Mouse (Mus musculus) brain, embryonic 18.5 days (tissue): ENCODE data around the gene Olfr992.
"Not testable (repeated sequence)": the region's sequence is repeated elsewhere in the genome, so short reads cannot be mapped to it uniquely, and the experiment has no call there.

Experiments
- DNase-seq: peaks from one replicate; pipeline ENCODE4 v3.0.0-alpha.2; 2012; ENCODE audit warnings: low read depth, low spot score

Gene Olfr992

DNA sequence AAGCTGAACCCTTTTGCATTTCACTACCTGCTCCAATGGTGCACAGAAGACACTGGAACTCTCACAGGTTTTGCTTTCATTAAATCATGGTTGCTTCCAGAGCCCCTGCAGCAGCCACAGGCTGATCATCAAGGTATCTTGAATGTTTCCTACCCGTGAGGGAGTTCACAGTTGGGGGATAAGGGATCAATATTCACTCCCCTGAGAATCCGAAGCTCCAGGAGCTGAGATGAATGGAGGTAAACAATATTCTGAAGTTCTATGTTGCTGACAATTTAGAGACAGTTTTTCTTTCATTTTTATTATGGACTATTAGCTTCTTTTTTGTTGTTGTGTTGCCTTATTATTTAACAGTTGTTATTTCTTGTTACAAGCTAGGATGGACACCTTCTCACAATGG lies at the start of gene Olfr992:
TSS of gene Olfr992 (minus strand) at position 101 of the 400 bp plus-strand sequence.
- DNase-seq, result no peak

DNA sequence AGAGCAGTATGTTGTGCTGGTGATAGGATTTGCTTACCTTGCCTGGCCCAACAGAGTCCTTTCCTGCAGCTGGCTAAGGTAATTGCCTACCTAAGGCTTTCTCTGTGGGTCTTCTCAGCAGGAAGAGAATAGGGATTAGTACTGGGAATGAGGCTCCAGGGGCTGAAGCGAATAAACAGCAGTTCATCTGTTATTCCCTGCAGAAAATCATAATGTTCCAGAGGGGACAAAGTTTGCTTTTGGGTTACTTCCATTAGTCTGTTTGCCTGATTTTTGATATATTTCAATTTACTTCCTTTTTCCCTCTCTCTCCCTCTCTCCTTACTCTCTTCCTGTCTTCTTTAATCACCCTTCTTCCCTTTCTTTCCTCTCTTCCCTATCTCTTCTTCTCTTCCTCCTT lies 34.3 kb upstream of the Olfr992 start, which contains the start of gene Olfr995:
TSS of gene Olfr995 (minus strand) at position 101 of the 400 bp plus-strand sequence.
- DNase-seq, result no peak

DNA sequence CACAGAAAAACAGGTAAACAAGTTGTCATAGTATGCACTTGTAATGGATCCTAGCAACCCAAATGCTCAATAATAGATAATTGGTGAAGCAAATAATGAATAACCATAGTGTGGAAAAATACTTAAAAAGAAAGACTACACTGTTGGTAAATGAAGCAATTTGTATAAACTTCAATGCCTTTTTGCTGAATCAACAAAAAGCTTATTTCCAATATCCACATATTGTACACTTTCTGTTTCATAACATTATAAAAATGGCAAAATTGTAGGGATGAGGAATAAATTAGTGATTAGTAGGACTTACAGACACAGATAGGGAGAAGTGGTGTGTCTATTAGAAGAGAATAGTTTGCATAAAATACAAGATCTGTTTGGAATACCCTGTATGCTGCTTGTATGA lies 33.3 kb upstream of the Olfr992 start:
- no peak for DNase-seq

DNA sequence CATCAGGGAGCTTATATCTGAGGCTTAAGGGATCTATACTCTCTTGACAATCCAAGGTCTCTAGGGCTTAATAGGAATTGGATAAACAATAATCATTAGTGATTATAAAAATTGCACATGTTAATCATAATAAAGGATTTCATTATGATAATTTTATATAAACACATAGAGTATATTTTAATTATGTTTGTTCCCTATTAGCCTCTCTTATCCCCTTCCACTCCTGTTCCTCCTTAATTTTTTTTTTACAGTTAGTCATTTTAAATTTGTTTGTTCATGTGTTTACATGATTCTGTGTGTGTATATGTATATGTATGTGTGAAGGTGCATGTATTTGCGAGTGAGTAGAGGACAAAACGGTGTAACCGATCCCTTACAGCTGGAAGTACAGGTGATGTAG lies 27.1 kb upstream of the Olfr992 start, which contains the start of gene Olfr994:
TSS of gene Olfr994 (minus strand) at position 101 of the 400 bp plus-strand sequence.
- no peak for DNase-seq

DNA sequence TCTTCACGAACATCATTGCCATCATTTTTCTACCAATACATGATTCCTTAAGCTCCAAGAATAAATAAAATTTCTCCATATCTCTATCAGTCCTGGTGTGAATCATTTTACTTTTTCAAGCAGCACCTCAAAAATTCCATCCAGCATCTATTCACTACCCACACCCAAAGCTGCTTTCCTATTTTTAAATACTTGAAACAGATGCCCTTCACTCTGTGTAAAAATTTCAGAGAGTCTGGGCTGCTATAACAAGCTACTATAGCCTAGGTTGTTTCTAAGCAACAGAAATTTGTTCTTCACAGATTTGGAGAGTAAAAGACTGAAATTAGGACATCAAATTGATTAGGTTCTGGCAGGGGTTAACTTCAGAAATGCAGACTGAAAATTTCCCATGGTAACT lies 16.6 kb upstream of the Olfr992 start:
- DNase-seq, result peak; percentile 24

DNA sequence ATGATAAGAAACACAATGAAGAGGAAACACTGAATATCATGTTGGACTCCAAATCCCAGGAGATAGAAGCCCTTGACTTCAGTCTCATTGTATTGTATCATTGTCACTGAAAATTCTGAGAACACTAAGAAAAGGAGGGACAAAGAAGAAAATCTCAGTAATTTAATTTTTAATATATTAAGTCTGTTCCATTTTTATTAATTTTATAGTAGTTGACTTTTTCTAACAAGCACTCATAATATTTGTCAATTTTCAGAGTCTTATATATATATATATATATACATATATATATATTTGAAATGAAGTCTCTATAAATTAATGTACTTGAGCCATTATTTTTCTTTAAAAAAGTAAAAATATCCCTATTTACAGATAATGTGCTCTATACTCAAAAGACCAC lies 5.5 kb upstream of the Olfr992 start, which contains the start of gene Olfr993:
TSS of gene Olfr993 (minus strand) at position 101 of the 400 bp plus-strand sequence.
- no peak for DNase-seq

DNA sequence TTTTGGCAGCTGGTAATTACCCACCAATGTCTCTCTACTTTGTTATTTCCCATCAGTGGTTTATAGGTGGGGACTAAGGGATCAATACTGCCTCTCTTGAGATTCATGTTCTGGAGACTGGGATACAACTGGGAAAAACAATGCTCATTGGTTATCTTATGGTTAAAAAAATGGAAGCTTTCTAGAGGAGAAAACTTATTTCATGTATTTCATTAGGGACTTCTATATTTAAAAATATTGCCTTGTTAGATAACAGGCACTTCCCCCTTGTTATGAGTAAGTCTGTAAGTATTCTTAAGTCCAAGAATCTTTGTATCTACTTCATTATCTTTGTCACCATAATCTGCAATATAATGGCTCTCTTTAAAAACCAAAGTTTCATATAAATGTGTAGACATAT lies 46.1 kb downstream of the Olfr992 start, which contains the start of gene Olfr988:
TSS of gene Olfr988 (minus strand) at position 101 of the 400 bp plus-strand sequence.
- not testable (repeated sequence) for DNase-seq
